30 mouse cellular contexts compared by ENCODE assay signal in genomic region chr11:117472885-117473284, GRCm38 (mm10). TPM values are rescaled to one million over a fixed set of nuclear protein-coding genes. Genes with fewer than 3 reads are reported as not detected.
A peak's percentile ranks its signal among the peaks of the same experiment; 100 is the strongest.
DNase-seq lines count a peak whose midpoint lies in the region; ATAC-seq and TF ChIP-seq lines count a peak whose summit lies in the region.
"Had no signal": no experiment of that assay in that cellular context is flagged by ENCODE, and none has a peak within 500 bp of the region (broad histone marks: within the 10 kb centered on the region; RNA-seq: fewer than 3 reads in every experiment).

No protein-coding gene starts in this region.

- H3K4me2 ChIP-seq in neural tube, embryonic 13.5 days: no peak overlapping the region
- H3K4me2 ChIP-seq: embryonic facial prominence, embryonic 15.5 days; heart, embryonic 13.5 days; limb, embryonic 13.5 days; liver, embryonic 12.5 days had no signal

- ATAC-seq in frontal cortex, adult (ENCODE audit: low TSS enrichment): peak; percentile 73
- ATAC-seq in neural tube, embryonic 13.5 days (ENCODE audit: low read depth): no peak
- ATAC-seq: CD4-positive, CD25-positive, alpha-beta regulatory T cell, adult 4 months; intestine, postnatal 0 days; liver, embryonic 12.5 days had no signal

- no peaks in the 10 kb centered on the region for H3K36me3 ChIP-seq in neural tube, embryonic 13.5 days
- H3K36me3 ChIP-seq in embryonic facial prominence, embryonic 10.5 days (replicated peaks): no peaks in the 10 kb centered on the region
- H3K36me3 ChIP-seq: embryonic facial prominence, embryonic 15.5 days; heart, embryonic 13.5 days; limb, embryonic 13.5 days; liver, embryonic 12.5 days had no signal

- intact Hi-C loops in left cerebral cortex, adult 2 months (cut with DNase I): loop anchor here (5.0 kb wide), 1 partner anchor 81 kb away; no protein-coding TSS in a partner anchor
- intact Hi-C loops in left cerebral cortex, postnatal 10 days (cut with DNase I): no loop called here

- 0 out of 2 replicates have a peak overlapping the region, but pooled peaks have one; percentile 2 for H3K9ac ChIP-seq in neural tube, embryonic 13.5 days
- H3K9ac ChIP-seq: embryonic facial prominence, embryonic 15.5 days; heart, embryonic 13.5 days; limb, embryonic 13.5 days; liver, embryonic 12.5 days had no signal

- H3K27me3 ChIP-seq in neural tube, embryonic 13.5 days: peaks cover 21% of the 10 kb centered on the region
- 0 out of 2 replicates have a peak, but pooled peaks cover 16% of the 10 kb centered on the region for H3K27me3 ChIP-seq in embryonic facial prominence, embryonic 10.5 days (replicated peaks; ENCODE audit: low read depth, poor library complexity, severe bottlenecking)
- H3K27me3 ChIP-seq: embryonic facial prominence, embryonic 15.5 days; limb, embryonic 13.5 days had no signal

- H3K4me3 ChIP-seq in left cerebral cortex, adult 2 months: no peak overlapping the region
- no peak overlapping the region for H3K4me3 ChIP-seq in neural tube, embryonic 13.5 days
- H3K4me3 ChIP-seq in embryonic facial prominence, embryonic 10.5 days: no peak overlapping the region
- H3K4me3 ChIP-seq: embryonic facial prominence, embryonic 15.5 days; heart, adult 2 months; heart, embryonic 13.5 days; limb, embryonic 13.5 days; liver, embryonic 12.5 days had no signal

- TF ChIP-seq CTCF in left cerebral cortex, adult 2 months (IDR thresholded peaks at IDR 0.05): no peak

- H3K4me1 ChIP-seq in neural tube, embryonic 13.5 days (replicated peaks): peaks cover 38% of the 10 kb centered on the region
- peaks cover 44% of the 10 kb centered on the region for H3K4me1 ChIP-seq in embryonic facial prominence, embryonic 10.5 days
- H3K4me1 ChIP-seq: liver, embryonic 12.5 days had no signal

- 0 out of 2 replicates have a peak overlapping the region, but pooled peaks have one; percentile 4 for H3K27ac ChIP-seq in left cerebral cortex, adult 2 months
- no peak overlapping the region for H3K27ac ChIP-seq in neural tube, embryonic 13.5 days (replicated peaks)
- peak overlapping the region; percentile 40; the same call in 1 of the 2 replicates for H3K27ac ChIP-seq in embryonic facial prominence, embryonic 10.5 days (replicated peaks)
- H3K27ac ChIP-seq: embryonic facial prominence, embryonic 15.5 days; heart, adult 2 months; heart, embryonic 13.5 days; limb, embryonic 13.5 days; liver, embryonic 12.5 days had no signal

- DNase-seq in frontal cortex, postnatal 14 days (ENCODE audit: low spot score in 2 of 2): no peak
- DNase-seq in left cerebral cortex, adult 2 months (ENCODE audit: extremely low spot score in 1 of 2, low spot score in 2 of 2): peak; percentile 30 to 43
- DNase-seq in left cerebral cortex, postnatal 10 days (ENCODE audit: extremely low spot score in 1 of 2, low spot score in 2 of 2): no peak
- no peak for DNase-seq in neural tube, embryonic 10.5 days (ENCODE audit: extremely low spot score, low spot score)
- no peak for DNase-seq in embryonic facial prominence, embryonic 10.5 days (ENCODE audit: low spot score)
- DNase-seq in kidney, postnatal 14 days: no peak
- DNase-seq: adrenal gland, postnatal 25 days; cerebellum, adult 9-10 months; gastrocnemius, postnatal 10 days; heart, adult 2 months; heart, postnatal 14 days; kidney, postnatal 36 days; lung, adult 2 months; lung, postnatal 14 days; thymus, adult 2 months had no signal

- H3K9me3 ChIP-seq in neural tube, embryonic 13.5 days: no peaks in the 10 kb centered on the region; the same call in 1 of the 2 replicates
- H3K9me3 ChIP-seq in embryonic facial prominence, embryonic 10.5 days: peaks cover 6% of the 10 kb centered on the region; the same call in 1 of the 2 replicates
- H3K9me3 ChIP-seq: embryonic facial prominence, embryonic 15.5 days; liver, embryonic 12.5 days had no signal

- WGBS in neural tube, embryonic 13.5 days: 83% methylated on average over 8 of the region's 8 CpGs
- 76% methylated on average over 8 of the region's 8 CpGs for WGBS in embryonic facial prominence, embryonic 10.5 days

RNA-seq across cellular contexts. Expression of gene Gm11733, which starts 11.3 kb away (rescaled TPM):
- total RNA-seq in left cerebral cortex, adult 2 months (2021): under 1 TPM in 1 of 2 experiments, not detected in 1; 0.18 TPM
- total RNA-seq in left cerebral cortex, postnatal 10 days (2021): under 1 TPM in 1 of 2 experiments, not detected in 1; 0.24 TPM
- not detected in 2 replicates for polyA plus RNA-seq in neural tube, embryonic 13.5 days (2015; fragmentation: Nextera tagmentation; extraction: Ambion mirVana)
- polyA plus RNA-seq in embryonic facial prominence, embryonic 10.5 days (2016; fragmentation: Nextera tagmentation; extraction: Ambion mirVana): 0.06 TPM in 2 replicates
- total RNA-seq: adrenal gland, postnatal 25 days; ES-E14; gastrocnemius, postnatal 10 days; heart, adult 2 months; heart, postnatal 14 days; megakaryocyte progenitor cell, adult 5-6 weeks; neutrophil, adult 5-6 weeks had no signal
- polyA plus RNA-seq: CD4-positive, CD25-positive, alpha-beta regulatory T cell, adult 4 months; embryonic facial prominence, embryonic 15.5 days; heart, embryonic 13.5 days; intestine, postnatal 0 days; kidney, embryonic 14.5 days; limb, embryonic 13.5 days; liver, embryonic 12.5 days; lung, adult 2 months; midbrain, postnatal 0 days; small intestine, adult 2 months; stomach, embryonic 16.5 days; thymus, adult 2 months had no signal

Comparison
In these comparisons a context has a peak if more than half of its experiments do, and no peak if none do; other contexts are left out.
1. DNase-seq: peak in left cerebral cortex, adult 2 months (2 of 2); none in frontal cortex, postnatal 14 days (0 of 2), left cerebral cortex, postnatal 10 days (0 of 2), neural tube, embryonic 10.5 days (single experiment), embryonic facial prominence, embryonic 10.5 days (single experiment) and kidney, postnatal 14 days (single experiment).